Mouse (Mus musculus) gastrocnemius, postnatal 36 days (tissue): ENCODE measurements at regions not wholly inside any gene's neighbourhood (a gene's known extent, or its start where the extent isn't known, plus 50 kb on each side); places are given as distances from the start of the nearest gene placed in this dataset.
A peak's percentile ranks its signal among the peaks of the same experiment; 100 is the strongest.

Experiments used
- DNase-seq, 2 experiments: peaks; one replicate each; pipeline ENCODE4 v3.0.0; 2022
- intact Hi-C: fragments of 180-260 bp; cut with DNase I; formaldehyde crosslinking; loops from one replicate; pipeline ENCODE4 v1.15.1; 2025

DNA sequence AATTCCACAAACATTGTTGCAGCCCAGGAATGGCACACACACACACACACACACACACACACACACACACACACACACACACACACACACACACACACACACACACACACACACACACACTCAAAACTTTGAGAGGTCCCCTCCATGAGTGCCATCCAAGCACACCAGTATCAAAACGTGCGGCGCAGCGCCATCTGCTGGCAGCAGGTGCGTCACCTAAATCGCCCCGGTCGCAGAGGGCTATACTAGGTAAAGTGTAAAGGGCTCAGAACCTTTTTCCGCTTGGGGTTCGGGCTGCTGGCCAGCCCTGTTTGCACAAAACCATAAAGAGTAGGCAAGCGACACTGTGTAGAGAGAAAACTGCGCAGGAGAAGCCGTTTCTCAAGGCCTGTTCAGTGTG, 527.9 kb upstream of the Sall1 start:
- intact Hi-C loops = loop anchor here (10.0 kb wide), 1 partner anchor 627 kb away; no protein-coding TSS in a partner anchor
- peak; percentile 33 to 34 for DNase-seq

DNA sequence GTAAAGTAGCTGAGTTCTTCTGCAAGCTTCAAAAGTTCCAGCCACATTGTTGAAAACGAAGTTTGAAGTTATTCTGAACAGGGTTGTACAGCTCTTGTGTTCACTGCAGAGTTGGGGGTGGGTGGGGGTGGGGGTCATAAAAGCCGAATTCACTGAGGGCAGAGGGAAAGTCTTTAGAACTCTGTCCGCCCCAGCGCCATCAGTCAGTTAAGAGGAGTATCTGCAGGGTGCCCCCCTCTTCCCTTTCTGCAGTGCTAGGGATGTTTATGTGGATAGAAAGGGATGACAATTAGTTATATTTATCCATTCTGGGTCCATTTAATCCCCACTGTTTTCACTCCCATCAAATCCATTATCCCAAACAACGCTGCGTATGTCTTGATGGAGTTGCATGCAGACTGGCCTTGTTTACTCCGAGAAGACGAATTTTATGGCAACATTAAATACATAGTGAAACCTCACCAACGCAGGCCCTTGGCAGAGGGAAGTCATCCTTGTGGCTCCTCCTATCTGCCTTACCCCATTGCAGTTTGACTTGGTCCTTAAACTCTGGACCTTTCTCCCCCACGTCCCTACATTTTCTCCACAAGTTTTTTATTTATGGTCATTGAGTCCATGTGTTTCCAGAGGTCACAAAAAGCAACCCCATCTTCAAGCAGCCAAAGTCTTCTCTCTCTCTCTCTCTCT, 526.8 kb upstream of the Sall1 start:
- no peak for DNase-seq

DNA sequence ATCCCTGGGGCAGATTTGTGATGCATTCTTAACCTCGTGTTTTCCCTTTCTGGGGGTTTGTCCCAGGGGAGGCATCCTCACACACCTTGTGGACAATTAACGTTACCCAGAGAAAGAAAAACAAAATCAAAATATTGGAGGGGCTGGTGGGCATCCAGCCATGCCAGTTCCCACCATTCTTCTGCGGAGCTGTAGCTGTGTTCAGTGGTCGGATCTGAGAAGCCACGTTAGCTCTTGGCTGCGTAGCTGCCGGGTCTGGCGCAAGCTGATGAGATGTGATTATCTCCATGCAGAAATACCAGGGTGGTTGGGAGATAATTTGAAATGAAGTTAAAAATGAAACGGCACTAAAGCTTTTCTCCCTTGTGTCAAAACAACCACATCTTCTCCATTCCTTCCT, 525.4 kb upstream of the Sall1 start:
- DNase-seq = no peak
- intact Hi-C loops = no loop called here

More for the DNA sequence above, 526.8 kb upstream of the Sall1 start:
- intact Hi-C loops = loop anchor here (10.0 kb wide), 1 partner anchor 626 kb away; no protein-coding TSS in a partner anchor

DNA sequence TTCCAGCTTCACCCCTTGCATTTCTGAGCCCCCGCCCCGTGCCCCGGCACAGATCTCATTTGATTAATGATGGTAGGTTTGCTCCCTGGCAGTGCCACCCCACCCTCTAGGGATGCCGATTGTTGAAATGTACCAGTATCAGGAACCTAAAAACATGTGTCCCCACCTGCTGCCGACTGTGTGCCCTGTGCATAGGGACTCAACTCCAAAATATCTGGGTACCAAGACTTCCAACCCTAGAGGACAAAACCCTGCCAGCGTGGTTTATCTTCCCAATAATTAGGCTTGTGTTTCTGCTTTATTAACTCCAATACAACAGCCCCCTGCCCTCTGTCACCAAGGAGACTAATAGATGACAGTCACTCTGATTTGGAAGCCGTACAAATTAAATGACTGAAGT, 524.7 kb upstream of the Sall1 start:
- DNase-seq = no peak
- intact Hi-C loops = no loop called here

DNA sequence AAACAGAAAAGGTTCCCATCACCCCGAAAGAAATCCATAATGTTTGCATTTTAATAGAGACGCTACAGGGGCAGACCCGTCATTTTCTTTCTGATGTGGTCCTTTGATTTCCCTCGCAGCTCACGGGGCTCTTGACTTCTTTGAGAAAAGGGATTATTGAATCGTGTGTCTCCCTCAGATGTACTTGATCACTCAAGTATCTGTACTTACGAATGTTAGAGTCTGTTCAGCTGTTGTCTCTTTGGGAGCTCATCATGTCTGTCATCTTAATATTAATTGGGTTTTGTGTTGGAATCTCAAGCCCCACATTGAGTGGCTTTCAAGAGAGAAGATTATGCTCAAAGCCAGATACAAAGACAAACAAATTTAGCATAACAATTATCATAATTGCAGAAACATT, 523.0 kb upstream of the Sall1 start:
- intact Hi-C loops = no loop called here
- no peak for DNase-seq

DNA sequence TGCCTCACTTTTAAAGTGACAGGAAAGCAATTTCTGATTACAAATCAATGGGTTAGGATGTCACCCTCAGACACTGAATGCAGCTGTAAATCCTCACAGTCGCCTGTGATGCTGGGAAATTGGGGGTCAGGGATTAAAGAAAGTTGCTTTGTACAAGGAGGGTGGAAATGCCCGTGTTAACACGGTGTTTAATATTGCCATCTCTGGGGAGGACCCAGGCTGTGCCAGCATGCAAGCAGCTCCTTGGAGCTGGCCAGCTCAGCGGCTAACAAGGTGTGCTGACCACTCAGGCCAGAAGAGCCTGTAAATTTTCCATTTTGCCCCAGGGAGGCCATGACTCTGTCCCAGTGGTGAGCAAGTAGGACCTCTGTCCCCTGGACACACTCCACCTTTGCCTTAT, 522.5 kb upstream of the Sall1 start:
- DNase-seq = no peak
- intact Hi-C loops = no loop called here

DNA sequence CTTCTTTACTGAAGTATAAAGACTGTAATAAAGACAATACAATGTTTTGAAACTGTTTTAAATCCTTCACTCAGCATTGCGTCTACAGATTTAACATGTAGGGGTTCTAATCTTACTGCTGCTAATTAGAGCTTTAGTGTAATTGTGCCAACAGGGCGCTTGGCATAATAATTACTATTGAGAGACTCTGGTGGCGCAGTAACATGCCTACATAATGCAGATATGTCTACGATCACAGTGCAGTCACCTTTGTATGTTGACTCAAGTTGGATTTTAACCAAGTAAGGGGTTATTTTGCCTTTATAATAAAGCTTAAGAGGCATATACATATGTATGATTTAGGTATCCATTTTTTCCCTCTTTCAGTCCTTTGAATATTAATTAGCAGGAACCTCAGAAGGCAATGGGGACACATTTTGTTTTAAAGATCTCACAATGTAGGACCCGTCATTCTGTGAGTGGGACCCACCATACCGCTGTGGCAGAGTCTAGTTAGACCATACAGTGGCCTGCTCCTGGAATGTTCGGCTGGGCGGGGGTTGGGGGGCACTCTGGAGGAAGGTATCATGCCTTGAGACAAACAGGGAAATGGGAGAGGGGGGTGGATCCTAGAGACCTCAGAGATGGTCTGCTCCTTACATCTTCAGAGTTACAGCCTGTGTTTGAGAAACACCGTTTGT, 521.3 kb upstream of the Sall1 start:
- intact Hi-C loops = no loop called here
- DNase-seq = no peak

DNA sequence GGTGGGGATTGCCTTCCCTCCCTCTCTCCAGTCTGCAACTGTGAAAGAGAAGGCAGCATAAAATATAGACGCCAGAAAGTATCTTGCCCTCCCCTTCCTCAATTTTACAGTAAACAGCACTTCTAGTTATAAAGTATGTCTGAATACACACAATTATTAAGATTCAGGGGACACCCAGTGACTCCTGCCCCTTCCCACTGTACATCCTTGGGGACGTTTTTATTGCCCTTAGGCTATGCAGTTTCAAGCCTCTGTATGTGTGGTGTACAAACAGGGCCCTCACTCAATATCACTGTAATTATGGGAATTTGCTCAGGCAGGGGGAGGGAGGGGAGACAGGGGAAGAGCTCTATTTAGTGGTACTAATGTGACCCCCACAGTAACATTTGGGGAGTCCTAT, 519.6 kb upstream of the Sall1 start:
- intact Hi-C loops = no loop called here
- no peak for DNase-seq

DNA sequence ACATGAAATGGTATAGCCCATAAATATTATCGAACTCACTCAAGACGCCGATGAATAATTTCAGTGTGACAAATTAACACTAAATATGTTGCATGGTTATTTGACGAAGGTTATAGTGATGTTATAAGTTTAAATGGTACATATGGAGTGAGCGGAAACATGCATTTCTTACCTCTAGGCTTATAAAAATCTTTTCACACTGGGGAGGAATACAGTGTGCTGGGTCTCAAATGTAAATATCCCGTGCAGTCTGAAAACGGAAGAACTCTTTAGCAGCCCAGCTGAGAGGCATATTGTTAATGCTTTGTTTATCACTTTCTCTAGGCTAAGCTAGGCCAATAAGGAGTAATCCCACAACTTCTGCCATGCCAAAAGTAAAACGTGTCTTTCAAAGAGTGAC, 518.6 kb upstream of the Sall1 start:
- intact Hi-C loops = no loop called here
- DNase-seq = no peak

DNA sequence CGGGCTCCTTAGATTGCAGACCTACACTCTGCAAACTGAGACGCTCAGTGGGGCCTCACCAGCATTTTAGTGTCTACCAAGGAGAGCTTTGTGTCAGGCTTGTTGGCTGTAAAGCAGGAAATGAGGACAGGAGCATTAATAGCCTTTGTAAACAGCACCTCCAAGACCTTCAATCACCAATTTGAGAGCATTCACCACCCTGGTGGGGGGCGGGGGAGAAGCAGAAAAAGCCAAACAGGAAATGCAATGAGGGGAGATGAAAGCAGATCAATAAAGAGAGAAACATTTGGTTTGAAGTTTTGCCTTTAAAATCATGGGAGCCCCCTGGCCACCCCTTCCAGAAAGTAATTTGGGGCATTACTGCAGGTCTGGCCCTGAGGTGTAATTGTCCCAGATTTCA, 497.3 kb upstream of the Sall1 start:
- intact Hi-C loops = no loop called here
- no peak for DNase-seq

DNA sequence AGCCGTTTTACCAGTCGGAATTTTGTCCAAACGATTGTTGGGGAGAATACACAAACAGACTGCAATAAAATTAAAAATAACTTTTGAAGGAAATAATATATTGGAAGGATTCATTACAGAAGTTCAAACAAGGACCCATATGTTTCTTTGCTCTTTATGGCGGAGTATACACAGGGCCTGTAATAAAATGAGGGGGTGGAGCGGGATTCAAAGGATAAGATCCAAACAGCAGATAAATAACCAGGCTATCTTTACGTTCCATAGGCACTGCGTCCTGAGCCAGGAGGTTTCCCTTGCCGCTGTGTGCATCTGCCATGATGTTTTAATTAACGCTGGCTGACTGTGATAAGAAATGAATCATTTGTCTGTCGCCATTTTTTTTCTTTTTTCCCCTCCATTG, 490.6 kb upstream of the Sall1 start:
- DNase-seq = no peak

DNA sequence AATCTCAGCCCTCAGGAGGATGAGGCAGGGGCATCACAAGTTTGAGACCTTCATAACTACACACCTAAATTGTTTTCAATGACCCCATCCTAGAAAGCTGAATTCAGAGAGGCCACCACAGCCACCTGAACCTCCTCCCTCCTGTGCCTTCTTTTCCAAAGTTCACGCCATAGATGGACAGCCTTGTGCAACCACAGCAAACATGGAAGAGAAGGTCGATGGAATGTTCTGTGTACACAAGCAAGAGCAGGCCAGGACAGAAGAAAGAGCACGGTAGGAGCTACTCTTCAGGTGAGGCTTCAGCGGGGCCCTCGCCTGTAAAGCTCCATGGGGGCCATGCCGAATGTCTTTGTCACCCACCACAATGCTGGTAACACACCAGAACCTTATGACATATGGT, 481.1 kb upstream of the Sall1 start:
- DNase-seq = no peak
- intact Hi-C loops = no loop called here

More for the DNA sequence above, 490.6 kb upstream of the Sall1 start:
- intact Hi-C loops = no loop called here

DNA sequence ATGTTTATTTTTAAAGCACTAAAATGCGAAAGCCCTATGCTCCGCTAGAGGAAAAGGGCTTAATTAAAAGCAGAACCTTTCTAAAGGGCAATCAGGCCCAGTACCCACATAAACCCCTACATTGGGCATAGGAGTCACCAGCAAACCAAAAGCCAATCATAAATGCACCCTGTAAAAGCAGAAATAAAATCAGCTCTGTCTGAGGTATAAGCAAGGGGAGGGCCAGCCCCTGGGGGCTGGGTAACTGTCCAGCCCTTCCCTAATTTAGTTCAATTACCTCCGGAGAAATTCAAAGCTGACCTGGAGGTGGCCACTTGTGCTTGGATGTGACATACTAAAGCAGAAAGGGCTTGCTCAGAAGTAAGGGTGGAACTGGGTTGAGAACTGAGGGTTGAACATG, 479.4 kb upstream of the Sall1 start:
- intact Hi-C loops = no loop called here
- no peak for DNase-seq

DNA sequence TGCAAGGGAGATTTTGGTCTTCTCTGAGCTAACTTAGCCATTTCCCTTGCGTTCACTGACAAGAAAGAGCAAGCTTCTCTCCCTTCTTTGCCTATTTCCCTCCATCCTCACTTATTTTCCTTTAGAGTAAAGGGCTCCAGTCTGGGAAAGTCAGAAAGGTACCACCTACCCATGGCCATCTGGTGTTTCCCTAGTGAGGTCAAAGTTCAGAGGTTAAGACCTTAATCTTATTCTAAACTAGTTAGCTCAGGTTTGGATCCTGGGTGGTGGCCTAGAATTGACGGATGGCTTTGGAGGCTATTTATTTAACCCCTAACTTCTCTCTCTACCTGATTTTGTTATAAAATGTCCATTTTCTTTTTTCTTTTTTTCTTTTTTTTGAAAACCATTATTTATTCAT, 472.6 kb upstream of the Sall1 start:
- no peak for DNase-seq
- intact Hi-C loops = no loop called here

DNA sequence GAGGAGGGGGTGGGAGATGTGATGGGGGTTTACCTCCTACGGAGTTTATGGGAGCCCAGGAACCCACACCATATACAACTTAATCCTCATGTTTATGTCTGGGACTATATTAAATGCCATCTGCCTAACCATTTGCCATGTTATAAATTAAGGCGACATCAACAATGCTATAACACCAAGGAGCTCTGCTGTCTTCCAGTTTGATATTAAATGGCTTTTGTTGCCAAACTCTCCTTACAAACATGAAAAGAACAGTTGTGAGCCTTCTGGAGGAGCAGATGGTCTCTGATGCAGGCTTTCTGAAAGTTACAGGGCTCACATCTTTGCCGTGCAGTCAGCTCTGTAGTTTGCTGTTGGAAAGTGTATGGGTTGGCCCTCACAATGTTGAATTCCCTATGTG, 470.3 kb upstream of the Sall1 start:
- intact Hi-C loops = no loop called here
- no peak for DNase-seq

DNA sequence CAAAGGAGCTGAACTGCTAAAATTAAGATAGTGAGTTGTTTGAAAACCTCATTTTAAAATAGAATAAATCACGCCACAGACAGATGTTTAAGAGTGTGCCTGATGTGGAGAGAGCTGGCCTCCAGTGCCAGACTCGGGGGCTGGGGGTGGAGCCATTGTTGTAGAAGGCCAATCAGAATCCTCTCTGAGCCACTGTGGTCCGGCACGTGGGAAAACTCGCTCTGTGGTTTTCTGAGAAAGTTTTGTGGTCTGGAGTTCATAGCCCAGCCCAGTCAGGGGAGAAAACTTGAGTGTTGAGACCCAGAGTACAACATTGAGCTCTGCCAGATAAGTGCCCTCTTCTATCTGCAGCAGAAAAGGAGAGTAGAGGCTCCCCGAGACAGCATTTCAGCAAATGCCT, 463.7 kb upstream of the Sall1 start:
- DNase-seq = no peak
- intact Hi-C loops = no loop called here

DNA sequence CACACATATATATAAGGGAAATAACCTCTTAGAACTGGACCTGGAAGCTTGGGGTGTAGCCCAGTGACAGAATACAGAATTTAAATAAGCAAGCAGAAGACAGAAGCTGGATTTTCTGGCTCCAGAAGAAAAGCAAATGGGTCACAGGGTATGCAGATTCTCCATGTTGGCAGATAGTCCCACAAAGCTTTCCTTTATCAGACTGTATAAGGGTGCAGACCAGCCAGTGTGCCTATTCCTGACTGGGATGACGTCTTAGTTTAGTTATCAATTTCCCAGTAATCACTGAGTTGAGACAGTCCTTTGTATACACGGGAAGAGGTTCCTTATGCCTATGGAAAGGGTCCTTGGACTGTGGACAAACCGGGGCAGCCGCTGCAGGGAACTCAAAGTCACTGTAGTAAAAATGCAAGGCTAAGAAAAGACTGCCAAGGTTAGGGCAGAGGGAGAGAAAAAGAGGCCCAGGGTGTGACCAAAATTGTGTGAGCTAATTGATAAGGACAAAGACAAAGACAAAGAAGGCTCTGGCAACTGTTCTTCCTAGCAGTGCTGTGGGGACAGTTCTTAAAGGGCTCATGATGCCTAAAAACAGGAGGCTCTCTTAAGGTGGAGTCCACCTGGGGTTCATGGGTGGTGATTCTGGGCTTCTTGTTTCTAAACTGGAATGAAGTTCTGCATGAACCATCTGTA, 459.7 kb upstream of the Sall1 start:
- DNase-seq = no peak
- intact Hi-C loops = no loop called here

DNA sequence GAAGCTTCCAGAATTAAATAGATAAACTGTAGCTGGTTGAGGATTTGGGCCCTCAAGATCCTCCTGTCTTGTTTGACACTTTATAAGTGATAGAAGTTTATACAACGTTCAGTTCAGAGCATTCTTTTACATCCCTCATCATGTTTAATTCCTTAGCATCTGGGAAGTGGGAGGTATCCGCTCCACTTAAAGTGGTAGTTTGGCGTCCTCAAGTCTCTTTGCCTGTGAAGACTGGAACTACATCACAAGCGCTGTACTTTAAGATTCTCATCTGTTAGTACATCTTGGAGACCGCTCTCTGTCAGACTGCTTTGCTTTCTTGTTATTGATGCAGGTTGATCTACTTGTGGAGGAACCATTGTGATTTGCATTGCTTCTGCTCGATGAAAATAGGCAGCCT, 459.1 kb upstream of the Sall1 start:
- no peak for DNase-seq
- intact Hi-C loops = no loop called here

DNA sequence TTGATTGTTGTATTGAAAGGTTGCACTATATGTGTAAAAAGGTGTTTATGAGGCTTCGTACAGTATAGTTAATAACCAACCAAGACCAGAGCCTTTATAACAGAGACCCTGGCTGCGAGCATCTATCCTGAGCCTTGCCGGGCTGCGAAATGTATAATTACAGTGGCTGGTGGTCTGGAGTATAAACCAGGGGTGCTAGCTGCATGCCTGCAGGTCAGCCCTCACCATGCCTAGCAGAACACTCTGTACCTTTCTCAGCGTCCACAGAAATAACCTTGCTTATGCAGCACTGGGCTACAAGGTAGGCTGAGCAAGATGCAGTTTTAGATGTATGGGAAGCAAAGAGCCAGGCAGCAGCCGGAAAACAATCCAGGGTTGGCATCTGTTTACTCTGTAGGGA, 457.8 kb upstream of the Sall1 start:
- intact Hi-C loops = no loop called here
- DNase-seq = no peak

DNA sequence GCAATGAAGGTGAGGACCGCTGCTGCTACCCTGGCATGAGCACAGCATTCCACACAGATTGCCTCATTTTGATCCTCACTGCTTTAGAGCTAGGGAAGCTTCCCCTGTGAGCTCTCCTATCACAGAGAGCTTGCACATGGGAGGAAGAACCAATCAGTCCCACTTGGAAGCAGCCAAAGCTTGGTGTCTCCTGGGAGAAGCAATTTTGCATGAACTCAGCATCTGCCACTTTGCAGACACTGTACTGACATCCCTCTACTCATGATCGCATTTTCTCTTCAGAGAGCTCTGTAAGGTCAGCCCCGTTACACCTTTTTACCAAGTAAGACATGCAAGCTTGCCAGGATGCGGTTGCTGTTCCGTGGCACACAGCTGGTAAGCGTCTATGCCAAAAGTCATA, 455.9 kb upstream of the Sall1 start:
- intact Hi-C loops = no loop called here
- DNase-seq = no peak

DNA sequence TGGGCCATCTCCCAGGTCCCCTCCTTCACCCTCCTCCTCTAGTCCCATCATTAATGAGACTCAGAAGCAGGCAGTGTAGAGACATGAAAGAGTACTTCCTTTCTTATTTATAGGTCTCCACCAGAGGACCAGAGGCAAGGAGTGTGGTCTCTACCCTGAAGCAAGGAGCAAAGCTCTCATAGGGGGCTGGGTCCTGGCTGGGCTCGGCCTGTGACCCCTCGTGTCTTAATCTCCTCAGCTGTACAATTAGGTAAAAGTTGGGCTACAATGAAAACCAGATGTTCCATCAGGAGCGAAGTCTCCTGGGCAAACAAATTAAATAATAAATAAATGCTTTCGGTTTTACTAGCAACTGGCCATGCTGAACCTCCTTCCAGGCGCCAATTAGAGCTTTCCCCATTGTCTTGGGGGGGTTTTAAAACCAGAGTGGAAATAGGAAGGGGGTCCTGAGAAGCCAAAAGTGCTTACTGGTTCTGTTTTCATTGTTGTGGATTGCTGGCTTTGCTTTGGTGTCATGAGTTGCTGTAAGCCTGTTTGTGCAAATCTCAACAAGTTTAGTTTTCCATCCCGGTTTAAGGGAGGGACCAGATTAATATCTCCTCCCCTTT, 454.2 kb upstream of the Sall1 start:
- DNase-seq = no peak
- intact Hi-C loops = no loop called here

DNA sequence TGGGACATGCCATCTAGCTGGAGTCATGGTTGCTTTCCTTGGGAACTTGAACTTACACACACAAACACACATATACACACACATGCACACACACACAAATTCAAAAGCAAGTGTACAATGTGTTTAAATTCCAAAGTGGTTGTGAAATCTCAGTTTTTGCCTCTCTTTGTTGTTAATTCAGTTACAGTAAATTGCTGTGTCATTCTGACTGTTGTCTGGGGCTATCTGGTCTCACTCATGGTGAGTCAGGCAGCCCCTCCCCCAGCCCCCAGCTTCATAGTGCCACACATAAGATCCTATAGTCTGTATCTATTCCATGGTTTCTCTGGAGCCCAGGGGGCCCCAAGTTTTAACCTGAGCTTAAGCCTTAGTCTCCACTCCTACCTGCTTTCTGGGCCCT, 448.4 kb upstream of the Sall1 start:
- intact Hi-C loops = no loop called here
- no peak for DNase-seq
